Mouse (Mus musculus) neutrophil, adult 5-6 weeks (primary cell): ENCODE results near the gene Rps27rt. TPM values are rescaled to one million over a fixed set of nuclear protein-coding genes. Genes with fewer than 3 reads are reported as not detected.
"Not testable (repeated sequence)": the region's sequence is repeated elsewhere in the genome, so short reads cannot be mapped to it uniquely, and the experiment has no call there.

Source experiments
- ATAC-seq: fragments of 151-379, 151-347 bp; 2 replicates; pipeline ENCODE4 v1.8.0; 2017; ENCODE audit warnings: mild to moderate bottlenecking, moderate TSS enrichment; ENCODE audit not compliant: insufficient number of reproducible peaks, poor library complexity, low FRiP score, severe bottlenecking; ENCODE audit errors: extremely low read depth
- total RNA-seq: library from RNA; stranded (forward); fragments of 200-1000 nt; gene quantifications from 2 replicates; pipeline ENCODE4 v1.2.3, GENCODE M21; 2017

Rps27rt gene
- total RNA-seq, 1 experiment from 2014 or later, result 168 TPM

DNA sequence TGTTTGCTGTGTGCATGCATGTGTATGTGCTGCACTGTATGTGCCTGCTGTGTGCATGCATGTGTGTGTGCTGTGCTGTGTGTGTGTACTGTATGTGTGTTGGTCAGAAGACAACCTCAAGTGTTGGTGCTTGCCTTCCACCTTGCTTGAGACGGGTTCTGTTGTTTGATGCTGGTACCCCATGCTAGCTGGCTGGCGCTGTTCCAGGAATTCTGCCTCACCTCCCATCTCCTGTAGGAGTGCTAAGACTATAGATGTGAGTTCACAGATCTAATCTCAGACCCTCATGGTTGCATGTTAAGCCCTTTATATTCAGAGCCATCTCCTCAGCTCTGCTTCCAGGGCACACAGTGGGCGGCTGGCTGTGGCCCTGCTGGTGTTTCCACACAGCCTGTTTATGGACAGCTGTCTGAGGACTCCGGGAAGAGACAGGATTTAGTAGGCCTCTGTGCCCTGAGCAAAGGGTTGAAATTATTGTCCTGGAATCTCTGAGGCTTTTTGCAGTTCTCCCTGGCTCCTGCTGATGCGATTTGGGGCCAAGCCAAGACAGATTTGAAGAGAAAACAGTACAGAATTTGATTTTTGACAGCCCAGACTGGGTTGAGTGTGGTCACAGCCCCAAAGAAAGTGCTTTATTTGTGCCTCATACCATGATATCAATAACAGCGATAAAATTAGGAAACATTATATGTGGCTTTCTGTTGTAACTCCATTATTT lies 6.2 kb upstream of the Rps27rt start:
- ATAC-seq, result no peak

DNA sequence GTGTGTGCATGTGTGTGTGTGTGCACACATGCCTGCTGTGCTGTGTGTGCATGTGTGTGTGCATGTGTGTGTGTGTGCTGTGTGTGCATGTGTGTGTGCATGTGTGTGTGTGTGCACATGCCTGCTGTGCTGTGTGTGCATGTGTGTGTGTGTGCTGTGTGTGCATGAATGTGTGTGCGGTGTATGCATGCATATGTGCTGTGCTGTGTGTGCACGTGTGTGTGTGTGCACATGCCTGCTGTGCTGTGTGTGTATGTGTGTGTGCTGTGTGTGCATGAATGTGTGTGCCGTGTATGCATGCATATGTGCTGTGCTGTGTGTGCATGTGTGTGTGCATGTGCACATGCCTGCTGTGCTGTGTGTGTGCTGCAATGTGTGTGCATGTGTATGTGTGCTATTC lies 5.5 kb upstream of the Rps27rt start:
- ATAC-seq, result no peak

DNA sequence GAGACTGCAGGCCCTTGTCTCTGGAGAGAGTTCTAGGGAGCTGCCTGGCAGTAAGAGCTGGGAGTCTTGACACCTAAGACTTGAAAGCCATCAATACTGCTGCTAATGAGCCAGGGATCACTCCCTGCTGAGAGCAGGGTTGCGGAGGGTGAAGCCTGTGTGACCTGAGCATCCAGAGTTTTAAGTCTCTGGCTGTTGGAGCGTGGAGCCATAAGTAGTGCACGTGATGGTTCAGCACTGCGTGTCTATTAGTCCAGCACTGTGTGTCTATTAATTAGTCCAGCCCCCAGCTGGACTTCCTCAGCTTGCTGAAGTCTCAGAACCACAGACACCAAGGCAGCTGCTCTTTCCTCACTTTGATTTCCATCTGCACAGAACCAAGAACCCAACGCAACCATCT lies 3.8 kb upstream of the Rps27rt start:
- no peak for ATAC-seq

DNA sequence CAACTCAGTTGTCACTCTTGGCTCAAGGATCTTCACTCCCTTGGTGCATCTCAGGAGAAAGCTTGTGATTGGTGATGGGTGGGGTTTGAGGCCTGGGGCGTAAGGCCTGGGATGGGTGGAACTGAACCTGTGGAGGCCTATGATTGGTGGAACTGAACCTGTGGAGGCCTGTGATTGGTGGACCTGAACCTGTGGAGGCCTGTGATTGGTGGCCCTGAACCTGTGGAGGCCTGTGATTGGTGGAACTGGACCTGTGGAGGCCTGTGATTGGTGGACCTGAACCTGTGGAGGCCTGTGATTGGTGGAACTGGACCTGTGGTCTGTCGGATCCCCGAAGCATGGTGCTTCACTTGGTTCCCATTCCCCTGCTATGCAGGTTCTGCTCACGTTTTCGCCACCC lies 3.2 kb upstream of the Rps27rt start:
- no peak for ATAC-seq

DNA sequence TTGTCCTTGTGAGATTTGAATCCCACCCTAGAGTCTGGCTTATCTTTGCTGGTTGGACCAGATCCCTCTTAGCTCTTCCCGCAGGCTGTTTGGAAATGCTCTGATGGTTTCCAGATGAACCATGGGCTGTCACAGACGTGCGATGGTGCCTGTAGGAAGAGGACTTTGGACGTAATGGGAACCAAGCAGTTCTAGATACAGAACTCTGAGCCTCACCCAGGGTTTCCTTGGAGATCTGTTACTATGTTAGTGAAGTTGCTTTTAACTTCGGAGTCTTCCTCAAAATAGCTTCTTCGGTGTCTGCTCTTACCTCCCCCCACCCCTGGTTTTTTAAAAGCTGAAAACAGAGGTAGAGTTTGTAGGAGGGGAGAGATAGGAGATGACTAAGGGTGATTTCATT lies 2.6 kb downstream of the Rps27rt start:
- no peak for ATAC-seq

DNA sequence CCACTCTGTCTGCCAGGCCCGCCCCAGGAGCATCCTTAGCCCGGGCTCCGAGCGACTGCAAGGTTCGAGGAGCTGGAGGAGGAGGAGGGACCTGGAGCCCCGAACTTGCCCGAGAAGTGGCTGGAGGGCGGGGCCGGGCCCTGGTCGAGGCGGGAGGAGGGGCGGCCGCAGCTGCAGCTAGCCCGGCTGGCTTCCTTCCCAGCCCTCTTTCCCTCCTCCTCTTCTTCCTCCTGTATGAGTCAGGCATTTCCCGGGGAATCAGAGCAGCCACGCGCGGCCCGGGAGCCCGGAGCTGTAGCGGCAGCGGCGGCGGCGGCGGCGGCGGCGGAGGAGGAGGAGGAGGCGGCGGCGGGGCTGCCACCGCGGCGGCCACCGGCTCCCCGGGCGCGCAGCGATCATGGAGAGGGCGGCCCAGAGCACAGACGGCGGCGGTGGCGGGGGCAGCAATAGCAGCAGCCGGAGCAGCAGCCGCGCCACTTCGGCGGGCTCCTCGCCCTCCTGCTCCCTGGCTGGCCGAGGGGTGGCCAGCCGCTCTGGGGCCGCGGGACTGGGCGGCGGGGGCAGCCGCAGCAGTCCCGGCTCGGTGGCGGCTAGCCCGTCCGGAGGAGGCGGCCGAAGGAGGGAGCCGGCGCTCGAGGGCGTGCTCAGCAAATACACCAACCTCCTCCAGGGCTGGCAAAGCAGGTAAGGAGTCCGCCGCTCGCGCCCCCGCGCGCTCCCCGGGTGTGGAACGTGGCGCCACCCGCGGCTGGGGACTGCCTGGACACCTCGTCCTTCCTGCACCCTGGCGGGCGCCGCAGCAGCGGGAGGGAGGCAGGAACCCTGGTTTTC lies 4.0 kb downstream of the Rps27rt start, which contains the start of gene Osbpl10:
Osbpl10 (plus strand) TSS at position 289 of the 831 bp plus-strand sequence.
- ATAC-seq, result 0 out of 2 replicates have a peak, but pooled peaks have one; percentile 6

DNA sequence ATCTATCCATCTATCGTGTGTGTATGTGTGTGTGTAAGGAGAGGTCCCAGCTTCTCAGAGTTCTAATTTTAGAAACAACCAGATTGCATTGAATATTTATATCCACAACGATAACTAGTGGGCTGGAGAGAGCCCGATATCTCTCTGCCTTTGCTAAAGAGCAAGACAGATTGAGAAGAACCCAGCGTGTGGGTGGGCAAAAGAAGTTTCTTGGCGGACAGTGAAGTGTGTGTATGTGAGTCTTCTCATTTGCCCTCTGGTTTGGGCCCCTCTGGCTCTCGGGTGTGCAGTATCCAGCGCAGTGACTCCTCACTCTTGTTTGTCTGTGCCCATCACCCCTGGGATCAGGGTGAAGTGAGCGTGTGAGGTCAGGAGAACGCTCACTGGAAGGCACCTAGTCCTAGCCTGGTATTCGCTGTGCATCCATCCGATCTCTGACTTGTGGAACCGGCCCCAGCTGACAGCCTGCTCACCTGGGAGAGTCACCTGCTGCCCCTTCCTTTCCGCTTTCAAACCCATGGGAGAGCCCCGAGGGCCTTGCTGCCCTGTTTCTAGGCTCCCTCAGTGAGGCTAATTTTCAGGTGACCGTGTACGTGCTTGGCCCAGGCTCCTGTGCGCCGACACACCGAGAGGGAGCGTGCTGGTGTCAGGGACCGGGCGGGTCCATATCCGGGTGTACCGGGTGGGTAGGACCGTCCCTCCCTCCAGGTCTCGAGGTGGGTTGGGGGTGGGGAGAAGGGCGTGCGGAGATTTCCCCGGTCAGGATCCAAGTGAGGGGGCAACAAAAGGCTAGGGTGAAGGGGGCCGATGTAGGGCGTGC lies 4.9 kb downstream of the Rps27rt start:
- ATAC-seq, result 0 out of 2 replicates have a peak, but pooled peaks have one; percentile 16

DNA sequence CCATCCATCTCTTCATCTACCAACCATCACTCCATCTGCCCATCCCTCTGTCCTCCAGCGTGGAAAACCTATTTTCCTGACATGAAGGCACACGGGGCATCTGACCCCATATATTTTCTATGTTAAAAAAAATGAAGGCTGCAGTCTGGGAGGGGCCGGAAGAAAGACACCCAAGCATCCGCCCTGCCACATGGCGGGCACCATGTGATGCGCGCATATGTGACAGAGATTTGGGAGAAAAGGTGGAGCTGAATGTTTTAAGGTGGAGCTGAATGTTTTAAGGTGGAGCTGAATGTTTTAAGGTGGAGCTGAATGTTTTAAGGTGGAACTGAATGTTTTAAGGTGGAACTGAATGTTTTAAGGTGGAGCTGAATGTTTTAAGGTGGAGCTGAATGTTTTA lies 16.3 kb downstream of the Rps27rt start:
- not testable (repeated sequence) for ATAC-seq

DNA sequence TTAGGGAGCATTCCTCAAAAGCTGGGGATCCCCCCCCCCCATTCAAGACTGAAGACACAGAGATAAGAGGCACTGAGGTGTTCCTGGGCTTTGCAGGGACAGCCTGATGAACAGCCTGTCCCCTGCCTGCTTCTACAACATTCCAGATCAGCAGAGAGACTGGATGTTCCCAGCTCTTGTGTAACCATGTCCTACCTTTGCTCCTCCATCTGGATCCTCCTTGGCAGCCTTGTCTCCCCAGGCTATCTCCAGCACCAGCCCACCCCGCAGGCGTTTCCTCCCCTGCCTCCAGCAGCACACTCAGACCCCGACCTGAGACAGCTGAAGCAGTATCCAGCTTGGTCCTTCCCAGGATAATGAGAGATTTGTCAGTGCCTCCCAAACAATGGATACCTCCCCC lies 18.4 kb downstream of the Rps27rt start:
- ATAC-seq, result no peak

DNA sequence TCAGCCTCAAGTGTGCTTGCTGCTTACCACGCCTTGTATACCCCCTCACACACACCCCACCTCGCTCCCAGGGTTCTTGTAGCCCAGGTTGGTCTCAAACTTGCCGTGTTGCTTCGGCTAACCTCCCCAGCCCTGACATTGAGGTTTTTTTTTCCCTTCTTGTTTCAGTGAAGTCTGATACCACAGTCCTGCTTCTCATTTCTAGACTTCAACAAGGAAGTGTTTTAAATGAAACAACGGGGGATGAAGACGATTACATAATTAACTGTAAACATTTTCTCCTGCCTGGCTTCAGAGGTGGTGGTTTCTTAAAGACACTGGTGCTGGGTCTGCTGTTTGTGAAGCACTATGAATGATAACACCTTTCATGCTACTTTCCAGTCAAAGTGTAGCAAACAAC lies 21.7 kb downstream of the Rps27rt start:
- ATAC-seq, result no peak

DNA sequence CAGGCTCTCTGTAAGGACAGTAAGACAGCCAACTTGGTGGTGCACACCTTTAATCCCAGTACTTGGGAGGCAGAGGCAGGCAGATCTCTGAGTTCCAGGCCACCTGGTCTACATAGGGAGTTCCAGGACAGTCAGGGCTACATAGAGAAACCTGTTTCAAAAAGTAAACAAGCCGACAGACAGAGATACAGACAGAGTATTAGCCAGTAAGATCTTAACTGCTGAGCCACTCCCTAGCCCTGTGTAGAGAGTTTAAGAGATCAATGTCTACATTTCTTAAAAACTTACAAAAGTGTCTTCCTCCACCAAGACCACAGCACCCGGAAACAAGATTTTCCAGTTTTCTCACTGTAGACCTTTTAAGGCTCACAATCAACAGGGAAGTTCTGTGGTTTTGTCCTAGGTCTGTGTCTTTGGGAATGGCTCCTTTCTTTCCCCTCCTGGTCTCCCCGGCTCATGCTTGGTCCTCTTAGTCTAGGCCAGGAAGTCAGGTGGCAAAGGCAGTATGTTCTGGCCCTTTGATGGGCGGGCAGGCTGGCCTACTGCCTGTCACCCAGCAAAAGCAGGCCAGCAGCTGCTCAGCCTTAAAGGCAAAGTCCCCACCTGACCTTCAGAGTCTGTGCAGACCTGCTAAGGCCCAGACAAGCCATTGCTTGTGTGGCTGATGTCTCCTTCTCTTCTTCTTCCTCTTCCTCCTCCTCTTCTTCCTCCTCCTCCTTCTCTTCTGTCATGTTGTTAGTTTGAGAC lies 22.3 kb downstream of the Rps27rt start:
- ATAC-seq, result no peak

DNA sequence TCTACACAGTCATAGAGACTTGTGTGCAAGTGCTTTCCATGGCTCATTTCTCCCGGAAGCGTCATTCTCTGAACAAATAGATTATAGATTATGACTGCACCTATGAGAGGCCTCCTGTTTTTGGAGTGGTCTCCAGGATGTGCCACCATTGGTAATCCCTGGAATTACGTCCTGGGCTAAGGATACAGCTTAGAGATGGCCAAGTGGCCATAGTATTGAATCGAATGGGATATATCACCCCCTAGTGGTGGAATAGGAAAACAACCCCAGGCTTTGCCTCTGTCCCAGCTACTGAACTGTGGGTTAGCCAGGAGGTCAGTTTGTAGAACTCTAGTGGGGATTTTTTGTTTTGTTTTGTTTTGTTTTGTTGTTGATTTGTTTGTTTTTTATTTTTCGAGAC lies 25.6 kb downstream of the Rps27rt start:
- peak; percentile 65; the same call in 1 of the 2 replicates for ATAC-seq

DNA sequence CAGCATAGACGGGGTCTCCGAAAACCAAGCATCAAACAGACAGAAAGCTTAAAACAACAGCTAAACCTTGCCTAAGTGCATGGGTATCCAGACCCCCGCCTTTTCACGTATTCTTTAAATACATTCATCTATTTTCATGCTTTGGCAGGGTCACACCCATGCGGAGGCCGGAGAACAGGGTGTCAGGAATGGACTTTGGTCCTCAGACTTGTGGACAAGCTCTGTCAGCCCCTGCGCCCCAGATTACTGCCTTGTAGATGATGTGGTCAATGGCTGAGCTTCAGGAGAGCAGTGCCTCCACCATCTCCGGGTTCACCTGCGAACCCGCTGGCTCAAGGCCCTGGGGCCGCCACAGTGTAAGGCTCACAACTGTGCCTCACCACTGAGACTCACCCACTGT lies 27.2 kb downstream of the Rps27rt start:
- ATAC-seq, result no peak

DNA sequence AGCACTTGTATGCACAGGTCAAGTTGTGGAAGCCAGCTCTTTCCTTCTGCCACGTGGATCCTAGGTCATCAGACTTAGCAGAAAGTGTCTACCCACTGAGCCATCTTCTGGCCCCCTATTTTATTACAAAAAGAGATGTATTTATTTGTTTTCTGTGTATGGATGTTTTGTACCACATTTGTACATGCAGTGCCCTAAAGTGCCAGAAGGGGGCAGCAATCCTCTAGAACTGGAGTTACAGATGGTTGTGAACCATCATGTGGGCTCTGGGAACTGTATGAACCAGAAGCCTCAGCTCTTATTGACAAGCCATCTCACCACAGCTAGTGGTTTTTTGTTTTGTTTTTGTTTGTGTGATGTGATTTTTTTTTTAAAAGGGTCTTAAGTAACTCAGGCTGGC lies 29.7 kb downstream of the Rps27rt start:
- no peak for ATAC-seq

DNA sequence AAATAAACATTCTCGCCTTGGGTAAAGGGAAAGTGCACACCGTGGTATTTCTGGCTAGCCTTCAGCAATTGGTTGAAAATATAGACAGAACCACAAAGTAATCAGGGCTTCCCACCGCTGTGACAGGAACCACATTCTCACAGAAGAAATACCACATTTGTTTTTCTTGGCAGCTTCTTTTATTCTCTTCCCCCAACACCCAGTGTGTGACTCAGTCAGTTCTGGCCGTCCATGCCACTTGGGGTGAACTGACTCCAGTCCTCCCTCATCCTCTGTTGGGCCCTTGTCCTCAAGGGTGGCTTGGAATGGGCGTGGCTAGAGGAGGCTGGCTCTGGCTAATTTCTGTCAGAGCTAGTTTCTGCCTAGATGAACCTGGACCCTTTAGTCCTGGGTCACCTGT lies 34.1 kb downstream of the Rps27rt start:
- ATAC-seq, result no peak

DNA sequence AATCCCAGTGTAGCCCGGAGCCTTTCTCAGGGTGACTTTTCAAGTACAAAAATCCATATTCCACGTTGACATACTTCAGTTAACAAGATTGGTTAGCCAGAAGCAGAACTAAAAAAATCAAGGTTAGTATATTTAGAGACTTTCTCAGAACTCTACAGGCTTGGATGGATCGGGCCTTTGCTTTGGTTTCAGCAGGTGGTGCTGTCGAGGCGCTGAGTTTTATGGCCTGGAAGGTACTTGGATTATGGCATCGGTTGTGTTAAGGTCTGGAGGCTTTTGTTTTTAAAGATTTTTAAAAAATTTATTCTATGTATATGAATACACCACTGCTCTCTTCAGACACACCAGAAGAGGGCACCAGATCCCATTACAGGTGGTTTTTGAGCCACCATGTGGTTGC lies 37.0 kb downstream of the Rps27rt start:
- no peak for ATAC-seq

DNA sequence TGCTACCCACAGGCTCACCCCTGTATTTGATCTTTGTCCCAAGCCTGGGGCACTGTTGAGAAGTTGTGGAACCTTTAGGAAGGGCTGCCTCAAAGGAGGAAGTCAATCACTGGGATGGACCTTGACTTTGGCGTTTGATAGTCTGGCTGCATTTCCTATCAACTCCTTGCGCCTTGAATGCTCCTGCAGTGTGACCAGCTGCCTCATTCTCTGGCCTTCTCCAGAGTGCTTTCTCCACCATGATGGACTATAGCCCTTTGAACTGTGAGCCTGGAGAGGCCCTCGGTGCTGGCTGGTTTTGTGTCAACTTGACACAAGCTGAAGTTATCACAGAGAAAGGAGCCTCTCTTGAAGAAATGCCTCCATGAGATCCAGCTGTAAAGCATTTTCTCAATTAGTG lies 37.9 kb downstream of the Rps27rt start:
- ATAC-seq, result no peak

DNA sequence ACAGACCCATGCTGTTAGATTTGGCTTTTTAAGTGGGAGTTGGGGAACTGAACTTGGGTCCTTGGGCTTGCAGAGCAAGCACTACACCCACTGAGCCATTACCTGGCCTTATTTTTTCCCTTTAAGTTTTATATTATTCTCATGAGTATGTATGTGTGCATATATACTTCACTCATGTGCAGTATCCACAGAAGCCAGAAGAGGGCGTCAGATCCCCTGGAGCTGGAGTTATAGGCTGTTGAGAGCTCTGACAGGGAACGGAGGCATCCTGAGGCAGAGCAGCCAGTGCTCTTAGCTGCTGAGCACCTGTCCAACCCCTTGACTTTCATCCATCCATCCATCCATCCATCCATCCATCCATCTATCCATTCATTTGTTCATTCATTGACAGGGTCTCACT lies 45.9 kb downstream of the Rps27rt start:
- no peak for ATAC-seq

DNA sequence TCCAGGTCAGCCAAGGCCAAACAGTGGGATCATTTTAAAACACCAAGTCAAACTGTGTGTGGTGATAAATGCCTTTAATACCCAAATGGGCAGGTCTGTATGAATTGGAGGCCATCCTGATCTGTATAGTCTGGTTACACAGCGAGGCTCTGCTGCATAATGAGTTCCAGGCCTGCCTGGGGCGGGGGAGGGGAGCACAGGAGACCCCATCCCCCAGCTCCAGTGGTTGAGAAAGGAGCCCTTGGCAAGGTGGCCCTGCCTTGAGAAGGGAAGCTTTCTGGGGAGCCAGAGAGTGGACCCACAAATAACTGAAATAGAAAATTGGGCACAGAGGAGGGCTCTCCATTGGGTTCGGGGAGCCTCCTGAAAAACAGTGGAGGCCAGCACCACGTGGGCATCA lies 47.2 kb downstream of the Rps27rt start:
- no peak for ATAC-seq
